Mouse (Mus musculus) frontal cortex, postnatal 36 days (tissue): ENCODE data around the gene Ankdd1b.

Source experiments
- DNase-seq, 2 experiments: peaks; one replicate each; pipeline ENCODE4 v3.0.0; 2022; ENCODE audit warnings: low spot score in 2 of 2

Ankdd1b gene

DNA sequence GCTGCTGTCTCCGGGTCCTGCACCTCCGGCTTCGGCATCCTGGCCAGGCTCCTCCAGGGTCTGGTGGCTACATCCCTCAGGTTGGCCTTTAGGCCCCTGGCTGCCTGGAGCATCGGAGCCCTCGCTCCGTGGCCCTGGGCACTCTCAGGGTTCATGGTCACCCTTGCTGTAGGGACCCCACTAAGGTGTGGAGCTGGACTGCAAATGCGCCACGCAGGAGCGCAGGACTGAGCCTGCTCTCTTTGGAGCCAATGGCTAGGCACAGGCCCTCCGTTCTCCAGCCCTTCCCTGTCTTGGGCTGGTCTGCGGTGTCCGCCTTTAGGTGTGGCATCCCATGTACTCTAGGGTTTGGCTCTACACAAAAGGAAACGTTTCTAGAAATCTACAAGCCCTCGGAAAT, at the start of gene Ankdd1b:
TSS of gene Ankdd1b (minus strand) at position 242 of the 400 bp plus-strand sequence.
- DNase-seq, result no peak

DNA sequence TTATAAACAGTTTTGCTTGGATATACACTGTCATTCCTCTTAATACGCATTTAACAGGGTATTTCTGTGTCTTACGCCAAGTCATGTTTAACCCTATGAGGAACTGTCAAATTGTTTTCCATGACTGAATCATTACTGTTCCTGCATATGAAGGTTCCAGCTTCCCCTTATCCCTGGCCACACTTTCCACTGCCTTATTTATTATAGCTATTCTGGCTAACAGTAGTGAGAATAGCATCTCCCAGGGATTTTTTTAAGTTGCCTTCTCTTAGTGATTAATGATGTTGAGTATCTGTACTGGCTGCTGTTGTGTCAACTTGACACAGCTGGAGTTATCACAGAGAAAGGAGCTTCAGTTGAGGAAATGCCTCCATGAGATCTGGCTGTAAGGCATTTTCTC, 46.3 kb upstream of the Ankdd1b start:
- DNase-seq, result no peak

DNA sequence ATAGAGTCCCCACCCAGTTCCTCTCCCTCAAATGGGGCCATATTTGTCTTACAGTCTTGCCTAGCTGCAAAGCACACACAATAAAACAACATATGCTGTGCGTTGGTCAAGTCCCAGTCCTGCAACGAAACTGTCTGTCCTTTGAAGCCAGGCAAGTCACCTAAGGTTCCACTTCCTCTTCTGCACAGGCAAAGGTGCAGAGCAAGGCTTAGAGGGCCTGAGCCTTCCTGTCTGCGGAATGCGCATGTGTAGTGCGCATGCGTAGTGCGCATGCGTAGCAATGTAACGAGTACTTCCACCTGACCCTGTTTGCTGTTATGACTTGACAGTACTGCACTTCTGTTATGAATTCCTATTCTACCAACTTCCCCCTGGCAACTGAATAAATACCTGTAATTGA, 45.3 kb upstream of the Ankdd1b start:
- no peak for DNase-seq

DNA sequence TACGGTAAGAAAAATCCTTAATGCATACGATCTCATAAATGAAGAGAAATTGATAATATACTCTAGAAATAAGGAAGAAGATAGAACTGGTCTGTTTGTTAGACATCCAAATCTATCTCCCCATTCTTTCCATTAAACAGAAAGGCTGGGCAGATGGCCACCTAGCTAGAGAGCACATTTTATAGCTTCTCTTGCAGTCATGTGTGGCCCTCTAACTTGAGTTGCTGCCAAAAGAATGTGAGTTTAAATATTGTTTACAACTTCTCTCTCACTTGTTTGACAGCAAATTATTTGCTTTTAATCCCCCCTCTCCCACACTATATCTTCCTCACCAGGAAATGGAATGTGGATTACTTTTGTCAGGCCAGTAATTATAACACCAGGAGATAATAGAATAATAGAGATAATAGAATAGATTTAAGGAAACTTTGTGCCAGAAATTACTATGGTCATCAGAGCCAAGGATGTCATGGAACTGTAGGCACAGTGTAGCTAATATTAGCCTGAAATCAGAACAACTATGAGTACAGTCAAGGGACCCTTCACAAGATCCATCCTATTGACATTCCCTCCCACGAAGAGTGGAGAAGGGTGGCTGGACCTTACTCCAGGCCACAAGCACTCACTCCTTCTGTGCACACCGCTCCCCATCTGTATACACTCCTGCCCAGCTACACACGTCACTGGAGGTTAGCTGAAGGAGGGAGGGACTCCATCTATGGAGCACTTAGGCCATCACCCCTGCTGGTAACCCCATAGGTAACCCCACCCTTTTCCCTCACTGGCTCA, 43.4 kb upstream of the Ankdd1b start:
- DNase-seq, result no peak

DNA sequence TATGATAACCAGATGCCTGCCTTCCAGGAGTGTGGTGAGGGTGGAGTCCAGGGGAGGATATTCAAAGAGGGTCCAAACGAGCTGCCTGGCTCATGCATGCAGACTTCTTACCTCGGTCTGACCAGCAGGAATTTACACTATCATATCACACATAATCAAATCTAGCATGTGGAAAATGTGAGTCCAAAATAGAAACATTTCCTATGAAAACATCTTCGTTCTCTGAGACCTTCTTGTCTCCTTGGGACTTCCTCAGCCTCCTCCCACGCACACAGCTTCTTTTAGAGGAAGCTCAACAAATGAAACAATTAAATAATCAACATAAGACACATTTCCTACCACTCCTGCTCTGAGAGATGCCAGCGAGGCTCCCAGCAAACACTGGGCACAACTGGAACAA, 40.9 kb upstream of the Ankdd1b start:
- no peak for DNase-seq

DNA sequence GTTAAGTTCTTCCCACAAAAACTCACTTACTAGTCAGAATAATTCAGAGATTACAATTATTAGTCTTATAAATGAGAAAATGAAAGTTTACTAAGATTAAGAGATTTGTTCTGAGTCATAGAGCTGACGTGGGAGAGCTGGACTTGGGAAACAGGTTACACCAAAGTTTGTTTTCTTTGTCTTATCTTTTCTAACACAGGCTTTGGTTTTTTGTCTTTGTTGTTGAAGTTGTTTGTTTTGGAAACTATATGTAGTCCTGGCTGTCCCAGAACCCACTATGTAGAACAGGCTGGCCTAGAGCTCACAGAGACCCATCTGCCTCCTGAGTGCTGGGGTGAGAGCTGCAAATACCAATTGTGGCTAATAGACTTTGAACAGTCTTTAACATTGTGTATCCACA, 40.3 kb upstream of the Ankdd1b start:
- no peak for DNase-seq

DNA sequence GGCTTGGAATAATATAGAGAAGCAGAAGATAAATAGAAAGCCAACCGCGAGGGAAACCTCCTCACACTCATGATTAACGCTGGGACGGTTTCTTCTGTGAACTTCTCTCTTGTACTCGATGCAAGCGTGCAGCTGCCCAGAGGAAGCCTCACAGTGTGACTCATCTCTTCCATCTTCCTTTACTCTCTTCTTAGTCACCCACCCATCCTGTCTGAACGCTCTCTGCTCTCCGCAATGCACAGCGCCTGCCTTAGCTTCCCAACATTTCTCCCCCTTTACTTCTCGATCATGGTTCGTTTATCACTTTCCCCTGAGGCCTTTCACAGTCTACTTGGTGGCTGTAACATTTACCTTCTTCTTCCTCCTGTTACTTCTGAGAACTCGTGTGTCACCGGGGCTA, 39.6 kb upstream of the Ankdd1b start:
- DNase-seq, result peak in 1 of 2 experiments; percentile 9

DNA sequence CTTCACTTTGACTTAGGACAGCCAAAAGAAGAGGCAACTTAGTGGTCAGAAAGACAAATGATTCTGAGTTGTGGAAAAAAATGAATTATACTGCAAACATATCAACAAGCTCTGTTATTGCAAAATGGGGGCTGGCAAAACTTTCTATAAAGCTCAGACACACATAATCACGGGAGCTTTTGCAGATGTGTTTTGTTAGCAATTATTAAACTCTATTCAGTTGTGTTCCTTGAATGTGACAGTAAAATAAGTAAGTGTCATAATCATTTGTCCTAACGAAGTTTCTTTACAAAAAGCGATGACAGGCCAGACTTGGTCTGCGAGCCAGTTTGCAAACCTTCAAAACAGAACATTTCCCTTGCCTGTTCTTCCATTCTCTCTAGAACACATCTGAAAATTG, 36.5 kb upstream of the Ankdd1b start:
- DNase-seq, result no peak

DNA sequence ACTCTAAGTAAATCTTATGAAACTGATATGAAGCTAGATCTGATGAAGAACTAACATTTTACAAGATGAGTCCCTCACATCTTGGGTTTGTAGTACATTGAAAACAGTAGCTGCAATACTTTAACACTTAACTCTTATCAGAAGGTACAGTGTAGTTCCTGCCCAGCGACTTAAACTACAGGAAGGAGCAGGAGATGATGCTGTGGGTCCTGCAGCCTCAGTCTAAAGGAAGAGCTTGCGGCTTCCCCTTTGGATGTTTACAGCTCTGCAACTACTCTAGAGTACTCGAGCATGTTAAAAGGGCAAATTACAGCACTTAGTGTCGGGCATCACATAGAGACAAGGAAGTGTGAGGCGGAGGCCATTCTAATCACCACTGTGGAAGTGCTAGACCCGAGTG, 35.3 kb upstream of the Ankdd1b start:
- DNase-seq, result no peak

DNA sequence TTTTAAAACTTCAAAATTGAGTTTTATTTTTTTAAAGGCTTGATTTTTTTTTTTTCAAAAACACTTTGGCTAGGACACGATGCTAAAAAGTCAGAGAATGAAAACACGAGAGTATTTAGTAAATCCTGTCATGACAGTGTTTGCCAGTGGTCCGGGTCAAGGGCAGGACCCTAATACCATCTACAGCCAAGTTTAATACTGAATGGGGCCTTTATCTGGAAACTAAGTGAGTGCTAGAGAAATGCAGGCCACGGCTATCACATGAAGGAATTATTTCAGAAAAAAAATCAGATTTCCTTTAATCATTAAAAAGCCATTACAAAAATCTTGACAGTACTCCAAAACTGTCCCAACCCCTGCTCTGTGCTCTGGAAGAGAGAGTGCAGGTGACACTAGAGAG, 34.7 kb upstream of the Ankdd1b start:
- DNase-seq, result no peak

DNA sequence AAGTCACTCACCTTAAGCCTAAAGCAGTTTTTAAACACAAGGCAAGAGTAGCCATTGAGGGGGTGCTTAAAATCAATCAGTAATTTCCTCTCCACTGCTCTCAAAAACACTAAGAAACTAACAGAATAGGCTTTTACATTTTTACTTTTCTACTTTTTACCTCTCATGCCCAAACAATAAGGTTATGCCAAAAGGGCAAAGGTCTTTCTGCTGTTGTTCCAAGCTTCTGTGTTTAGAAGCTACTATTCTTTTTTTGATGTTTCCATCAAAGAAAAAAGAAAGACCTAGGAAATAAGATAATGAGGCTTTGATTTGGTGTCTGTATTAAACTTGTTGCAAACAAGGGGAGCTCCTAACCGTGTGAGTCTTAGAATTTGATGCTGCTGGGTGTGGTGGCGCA, 28.9 kb upstream of the Ankdd1b start:
- DNase-seq, result no peak

DNA sequence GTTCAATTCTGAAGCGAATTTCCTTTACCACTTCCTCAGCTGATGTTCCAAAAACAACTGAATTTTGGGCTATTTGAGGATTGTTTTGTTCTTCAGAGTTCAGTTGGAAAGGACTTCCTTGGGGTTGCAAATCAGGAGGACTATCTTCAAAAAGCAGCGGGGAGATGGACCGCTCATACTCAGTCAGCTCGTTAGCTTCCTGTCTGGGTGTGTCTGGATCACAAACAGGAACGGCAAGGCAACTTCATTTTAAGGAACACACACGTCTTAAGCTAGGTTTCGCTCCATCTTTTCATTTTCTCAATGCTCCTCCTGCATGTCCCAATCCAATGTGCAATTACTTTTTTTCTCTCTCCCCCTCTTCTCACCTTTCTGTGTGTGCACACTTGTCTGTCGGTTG, 25.6 kb upstream of the Ankdd1b start:
- no peak for DNase-seq

DNA sequence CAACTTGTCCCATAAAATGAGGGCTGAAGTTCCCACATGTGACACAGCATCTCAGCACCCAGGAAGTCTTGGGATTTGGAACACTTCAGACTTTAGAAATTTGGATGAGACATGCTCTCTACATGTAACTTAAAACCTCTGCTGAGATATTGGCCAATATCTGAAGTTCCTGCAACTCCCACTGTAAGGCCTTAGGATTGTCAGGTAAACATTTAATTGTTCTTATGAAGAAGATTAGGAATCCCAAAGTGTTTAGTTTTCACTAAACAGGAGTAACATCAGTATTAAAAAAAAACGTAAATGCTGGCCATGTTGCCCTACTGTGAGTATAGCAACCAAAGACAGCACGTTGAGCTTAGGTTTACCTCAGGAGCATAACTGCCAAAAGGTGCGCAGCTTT, 19.4 kb upstream of the Ankdd1b start, which contains the start of gene Gm17622:
TSS of gene Gm17622 (plus strand) at position 301 of the 400 bp plus-strand sequence.
- DNase-seq, result no peak

DNA sequence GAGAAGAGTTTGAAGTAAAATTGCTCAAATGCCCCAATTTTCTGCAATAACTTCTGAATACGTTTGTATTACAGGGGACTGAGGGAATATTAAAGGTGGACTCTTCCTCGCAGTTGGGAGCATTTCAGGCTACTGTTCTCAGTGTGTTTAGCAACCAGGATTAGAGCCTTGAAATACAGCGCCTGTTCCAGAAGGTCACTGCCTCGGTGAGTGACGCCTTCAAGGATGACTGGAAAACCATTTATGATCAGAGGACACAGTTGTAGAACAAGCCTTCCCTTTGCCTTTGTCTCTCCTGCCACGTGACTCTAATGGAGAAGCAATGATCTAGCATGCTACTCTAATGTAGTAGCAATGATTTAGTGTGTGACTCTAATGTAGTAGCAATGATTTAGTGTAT, 17.0 kb upstream of the Ankdd1b start:
- no peak for DNase-seq

DNA sequence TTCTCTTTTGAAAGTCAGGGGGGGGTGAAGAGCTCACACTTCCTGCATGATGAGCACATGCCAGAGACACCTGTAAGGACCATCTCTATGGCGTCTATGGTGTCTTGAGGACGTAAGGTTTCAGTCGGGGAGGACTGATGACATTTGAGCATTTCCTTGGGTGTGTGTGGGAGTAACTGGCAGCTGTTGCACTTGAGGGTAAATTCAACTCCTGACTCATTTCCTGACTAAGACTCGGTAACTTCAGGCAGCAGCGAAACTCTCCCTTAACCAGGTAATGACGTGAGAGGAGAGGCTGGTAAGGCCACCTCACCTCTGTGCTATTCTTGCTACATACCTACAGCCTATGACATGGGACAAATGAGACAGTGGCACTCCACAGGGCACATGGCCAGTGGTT, 16.2 kb upstream of the Ankdd1b start:
- DNase-seq, result no peak

DNA sequence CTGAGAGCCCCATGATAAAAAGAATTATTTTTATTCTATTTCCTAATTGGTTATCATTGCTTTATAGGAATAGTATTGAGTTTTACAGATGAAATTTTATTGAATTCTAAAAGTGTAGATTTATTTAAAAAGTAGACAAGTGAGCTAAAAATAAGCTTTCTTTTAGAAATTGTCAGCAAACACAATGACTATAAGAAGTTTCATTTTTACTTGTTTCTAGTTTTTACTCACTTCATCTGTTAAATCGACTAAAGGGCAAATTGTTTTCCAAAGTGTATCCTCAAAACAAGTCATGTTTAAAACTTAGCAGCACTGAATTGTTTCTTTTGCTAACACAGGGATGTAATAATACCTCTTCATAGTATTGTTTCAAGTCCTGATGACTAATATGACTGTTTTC, 8.0 kb upstream of the Ankdd1b start:
- DNase-seq, result no peak

DNA sequence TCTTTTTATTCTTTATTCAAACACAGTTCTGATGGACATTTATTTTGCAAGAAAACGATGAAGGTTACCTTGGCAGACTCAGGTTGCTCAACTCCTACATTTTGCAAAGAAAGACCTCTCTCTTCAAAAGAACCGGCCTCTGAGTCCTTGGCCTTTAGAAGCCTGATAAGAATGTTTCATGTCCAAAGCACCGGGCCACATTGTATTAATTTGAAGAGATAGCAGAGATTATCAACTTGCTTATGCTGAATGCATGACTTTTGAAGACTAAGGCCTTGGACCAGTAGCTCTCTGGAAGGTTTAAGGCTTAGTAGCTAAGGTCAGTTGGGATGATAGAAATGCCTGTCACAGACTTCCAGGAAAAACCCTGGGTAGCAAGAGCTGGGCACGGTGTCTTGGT, 6.2 kb upstream of the Ankdd1b start:
- DNase-seq, result no peak

DNA sequence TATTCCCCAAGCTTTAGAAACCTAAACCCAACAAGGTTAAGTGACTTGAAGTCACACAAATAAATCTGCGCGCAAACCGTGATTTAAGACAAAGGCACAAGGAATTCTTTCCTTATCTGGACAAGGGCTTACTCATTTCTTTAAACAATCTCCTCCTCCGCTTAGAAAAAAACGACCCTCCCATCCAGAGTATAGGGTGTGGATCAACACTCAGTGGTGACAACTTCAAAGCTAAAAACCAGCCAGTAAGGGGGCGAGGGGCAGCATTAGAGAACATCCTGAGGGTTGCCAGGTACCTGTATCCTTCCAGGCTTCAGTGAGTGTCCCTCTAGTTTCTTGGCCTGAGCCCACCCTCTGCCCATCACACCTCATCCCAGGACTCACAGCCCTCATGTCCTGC, 442 bp downstream of the Ankdd1b start:
- no peak for DNase-seq

DNA sequence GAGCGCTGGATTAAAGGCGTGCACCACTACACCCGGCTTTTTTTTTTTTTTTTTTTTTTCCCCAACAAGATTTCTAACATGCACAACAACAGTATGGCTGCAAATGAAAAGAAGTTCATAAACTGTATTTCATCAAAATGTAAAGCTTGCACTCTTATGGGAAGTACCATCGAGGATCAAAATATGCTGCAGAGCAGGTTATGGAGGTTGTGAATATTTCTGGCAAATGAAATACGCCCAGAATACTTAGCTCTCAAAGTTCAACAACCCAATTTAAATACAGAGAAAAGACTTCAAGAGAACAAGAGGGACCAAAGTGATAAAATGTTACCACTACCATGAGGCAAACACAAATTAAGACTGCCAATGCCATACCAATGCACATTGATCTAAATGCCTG, 2.3 kb downstream of the Ankdd1b start:
- no peak for DNase-seq

DNA sequence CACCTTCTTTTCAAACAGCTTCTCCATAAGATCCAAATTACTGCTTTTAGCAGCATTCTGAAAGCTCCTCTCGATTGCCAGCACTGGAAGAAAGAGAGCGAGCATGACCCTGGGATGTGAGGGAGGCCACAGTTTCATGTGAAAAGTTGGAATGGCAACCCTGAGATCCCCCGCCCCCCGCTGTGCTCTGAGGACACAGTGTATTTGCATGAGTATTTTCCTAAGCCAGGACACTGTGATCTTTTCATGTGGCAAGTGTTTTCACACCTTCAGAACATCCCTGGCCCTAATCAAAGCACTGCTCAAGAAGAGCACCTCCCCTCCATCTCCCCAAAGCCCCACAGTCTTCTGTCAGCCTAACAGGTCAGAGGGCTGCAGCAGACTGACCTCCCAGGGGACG, 5.7 kb downstream of the Ankdd1b start:
- no peak for DNase-seq

DNA sequence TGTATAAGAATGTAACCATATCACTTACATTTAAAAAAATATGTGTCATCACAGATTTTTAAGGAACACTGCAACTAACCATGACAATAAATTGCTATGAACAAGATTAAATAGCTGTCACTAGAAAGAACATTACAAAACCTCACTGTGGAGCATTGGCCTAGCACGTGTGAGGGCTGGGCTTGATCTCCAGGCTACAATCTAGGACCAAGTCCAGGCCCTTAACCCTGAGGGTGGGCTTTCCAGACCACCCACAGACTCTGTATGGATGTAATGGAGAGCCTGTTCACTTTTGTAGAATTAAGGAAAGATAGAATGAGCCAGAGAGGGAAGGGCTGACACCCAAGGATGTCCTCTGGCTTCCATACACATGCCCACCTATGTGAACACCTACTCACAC, 8.4 kb downstream of the Ankdd1b start:
- no peak for DNase-seq

DNA sequence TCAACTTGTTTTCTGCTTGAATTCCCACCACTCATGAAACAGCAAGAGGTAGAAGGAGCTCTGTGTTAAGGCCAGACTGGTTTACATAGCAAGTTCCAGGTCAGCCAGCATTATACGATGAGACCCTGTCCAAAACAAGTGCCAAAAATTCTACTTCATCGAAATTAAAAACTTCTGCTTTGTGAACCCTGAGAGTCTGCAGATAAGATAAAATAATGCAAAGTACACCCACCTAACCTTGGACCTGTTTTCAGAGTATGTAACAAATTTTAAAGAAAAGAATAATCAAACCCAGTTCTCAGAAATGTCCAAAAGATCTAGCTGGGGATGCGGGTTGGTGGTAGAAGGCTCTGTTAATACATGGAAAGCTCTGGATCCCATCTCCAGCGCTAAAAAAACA, 12.4 kb downstream of the Ankdd1b start:
- DNase-seq, result no peak

DNA sequence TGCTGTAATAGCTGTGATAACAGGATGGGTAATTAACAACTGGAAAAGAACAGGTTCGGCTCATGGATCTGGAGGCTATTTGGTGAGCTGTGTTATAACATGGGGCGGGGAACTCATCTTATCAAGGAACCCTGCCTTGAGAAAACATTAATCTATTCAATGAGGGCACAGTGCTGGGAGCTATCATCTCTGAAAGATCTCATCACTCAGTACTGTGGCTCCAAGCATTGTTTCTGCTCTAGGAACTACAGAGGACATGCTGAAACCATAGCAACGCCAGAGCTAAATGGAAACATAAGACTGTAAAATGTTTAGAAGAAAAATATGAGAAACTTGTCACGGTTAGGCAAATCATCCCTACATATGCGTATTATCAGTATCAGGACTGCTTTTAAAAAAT, 13.0 kb downstream of the Ankdd1b start:
- DNase-seq, result no peak

DNA sequence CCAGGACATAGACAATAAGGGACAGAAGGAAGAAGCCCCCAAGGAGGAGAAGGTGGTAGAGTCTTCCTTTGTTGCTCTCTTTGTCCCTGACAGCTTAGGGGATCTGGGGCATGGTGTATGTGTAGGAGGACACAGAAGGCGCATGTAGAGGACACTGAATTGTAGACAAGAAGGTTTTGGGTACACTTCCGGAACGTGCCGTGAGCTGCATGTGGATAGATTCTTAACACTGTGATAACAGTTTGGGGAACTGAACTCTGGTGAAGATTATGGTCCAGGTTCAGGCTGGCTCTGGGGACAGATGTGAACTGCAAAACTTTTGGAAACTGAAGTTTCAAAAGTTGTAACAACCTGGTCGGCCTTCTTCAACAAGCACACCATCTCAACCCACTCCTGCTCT, 13.4 kb downstream of the Ankdd1b start:
- DNase-seq, result no peak
